In the genomic region with DNA sequence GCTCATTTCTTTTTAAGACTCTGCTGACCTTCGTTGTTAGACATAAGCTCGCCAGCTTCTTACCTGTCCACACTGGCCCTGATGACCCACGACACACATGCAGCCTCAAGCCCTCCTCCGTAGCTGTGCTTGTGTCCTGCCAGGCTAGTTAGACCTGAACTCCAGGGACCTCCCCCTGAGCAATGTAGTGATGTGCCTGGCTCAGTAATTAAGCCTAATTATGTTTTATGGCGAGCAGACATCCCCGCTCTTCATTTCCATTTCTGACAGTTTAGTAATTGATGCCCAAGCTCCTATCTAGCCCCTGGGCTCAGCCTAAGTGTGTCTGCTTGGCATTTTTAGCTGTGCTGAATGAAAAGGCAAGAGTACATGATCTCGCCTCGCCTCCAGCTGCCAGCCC, we compare ENCODE assay signal across 10 mouse cellular contexts. TPM values are rescaled to one million over a fixed set of nuclear protein-coding genes. Genes with fewer than 3 reads are reported as not detected.
DNase-seq lines count a peak whose midpoint lies in the region; ATAC-seq lines count a peak whose summit lies in the region.
"Had no signal": no experiment of that assay in that cellular context is flagged by ENCODE, and none has a peak within 500 bp of the region (broad histone marks: within the 10 kb centered on the region; RNA-seq: fewer than 3 reads in every experiment).

No protein-coding gene starts in this region.

- WGBS in heart, embryonic 13.5 days = 67% methylated on average over 8 of the region's 8 CpGs
- WGBS in midbrain, embryonic 13.5 days = 64% methylated on average over 8 of the region's 8 CpGs
- WGBS in midbrain, embryonic 15.5 days = 51% methylated on average over 8 of the region's 8 CpGs
- WGBS in hindbrain, embryonic 14.5 days = 49% methylated on average over 8 of the region's 8 CpGs
- 75% methylated on average over 8 of the region's 8 CpGs for WGBS in stomach, embryonic 16.5 days

- H3K9ac ChIP-seq in heart, embryonic 13.5 days = peak overlapping the region; percentile 38; the same call in 1 of the 2 replicates
- H3K9ac ChIP-seq in midbrain, embryonic 13.5 days (replicated peaks) = no peak overlapping the region
- H3K9ac ChIP-seq in midbrain, embryonic 15.5 days = no peak overlapping the region
- H3K9ac ChIP-seq in hindbrain, embryonic 14.5 days = no peak overlapping the region
- no peak overlapping the region for H3K9ac ChIP-seq in stomach, embryonic 16.5 days (ENCODE audit: low read length)
- H3K9ac ChIP-seq: limb, embryonic 12.5 days had no signal

- intact Hi-C loops in heart, postnatal 25 days (cut with DNase I) = no loop called here

- no peak overlapping the region for H3K4me3 ChIP-seq in heart, embryonic 13.5 days
- H3K4me3 ChIP-seq in midbrain, embryonic 13.5 days (replicated peaks) = no peak overlapping the region
- no peak overlapping the region for H3K4me3 ChIP-seq in midbrain, embryonic 15.5 days
- H3K4me3 ChIP-seq in hindbrain, embryonic 14.5 days (replicated peaks; ENCODE audit: low read length) = no peak overlapping the region
- no peak overlapping the region for H3K4me3 ChIP-seq in stomach, embryonic 16.5 days (replicated peaks; ENCODE audit: low read length)
- H3K4me3 ChIP-seq: limb, embryonic 12.5 days had no signal

- no peaks in the 10 kb centered on the region for H3K9me3 ChIP-seq in heart, embryonic 13.5 days
- H3K9me3 ChIP-seq in midbrain, embryonic 13.5 days = peaks cover 4% of the 10 kb centered on the region; the same call in 1 of the 2 replicates
- no peaks in the 10 kb centered on the region for H3K9me3 ChIP-seq in midbrain, embryonic 15.5 days
- no peaks in the 10 kb centered on the region for H3K9me3 ChIP-seq in hindbrain, embryonic 14.5 days (ENCODE audit: control insufficient read depth, low read length)
- H3K9me3 ChIP-seq in stomach, embryonic 16.5 days (replicated peaks; ENCODE audit: control insufficient read depth, low read length) = no peaks in the 10 kb centered on the region

- no peak for DNase-seq in heart, postnatal 25 days (ENCODE audit: low spot score)
- no peak for DNase-seq in hindbrain, embryonic 14.5 days (ENCODE audit: low spot score)
- no peak for DNase-seq in layer of hippocampus, adult 9-10 months (ENCODE audit: low spot score)
- DNase-seq: heart, adult 18-20 months had no signal

- peak overlapping the region; percentile 34 for H3K4me2 ChIP-seq in heart, embryonic 13.5 days
- H3K4me2 ChIP-seq in midbrain, embryonic 13.5 days (replicated peaks) = 0 out of 2 replicates have a peak overlapping the region, but pooled peaks have one; percentile 2
- H3K4me2 ChIP-seq in midbrain, embryonic 15.5 days = no peak overlapping the region
- H3K4me2 ChIP-seq in hindbrain, embryonic 14.5 days (replicated peaks) = peak overlapping the region; percentile 21; the same call in 1 of the 2 replicates
- H3K4me2 ChIP-seq in stomach, embryonic 16.5 days (ENCODE audit: low read depth, low read length) = peak overlapping the region; percentile 1; the same call in 1 of the 2 replicates
- H3K4me2 ChIP-seq: limb, embryonic 12.5 days had no signal

- peaks cover 55% of the 10 kb centered on the region for H3K4me1 ChIP-seq in heart, embryonic 13.5 days
- peaks cover 26% of the 10 kb centered on the region for H3K4me1 ChIP-seq in midbrain, embryonic 13.5 days (replicated peaks)
- H3K4me1 ChIP-seq in midbrain, embryonic 15.5 days = peaks cover 22% of the 10 kb centered on the region
- peaks cover 20% of the 10 kb centered on the region for H3K4me1 ChIP-seq in hindbrain, embryonic 14.5 days (replicated peaks; ENCODE audit: control insufficient read depth, insufficient read depth, low read length)
- H3K4me1 ChIP-seq in stomach, embryonic 16.5 days (ENCODE audit: control insufficient read depth, insufficient read depth, low read length) = peaks cover 9% of the 10 kb centered on the region; the same call in 1 of the 2 replicates

- no peak for ATAC-seq in heart, embryonic 13.5 days (ENCODE audit: extremely low read depth, insufficient number of reproducible peaks, low FRiP score, low TSS enrichment)
- ATAC-seq in midbrain, embryonic 13.5 days = peak; percentile 49
- no peak for ATAC-seq in midbrain, embryonic 15.5 days (replicated peaks)
- peak; percentile 31 for ATAC-seq in hindbrain, embryonic 14.5 days (ENCODE audit: low FRiP score)
- no peak for ATAC-seq in stomach, embryonic 16.5 days (ENCODE audit: insufficient read depth, low FRiP score)
- no peak for ATAC-seq in erythroblast, adult 5-6 weeks (replicated peaks; ENCODE audit: low FRiP score, poor library complexity, severe bottlenecking)

- peak overlapping the region; percentile 33; the same call in 1 of the 2 replicates for H3K27ac ChIP-seq in heart, embryonic 13.5 days (replicated peaks)
- peak overlapping the region; percentile 45; the same call in 1 of the 2 replicates for H3K27ac ChIP-seq in midbrain, embryonic 13.5 days
- H3K27ac ChIP-seq in midbrain, embryonic 15.5 days = no peak overlapping the region
- peak overlapping the region; percentile 41 for H3K27ac ChIP-seq in hindbrain, embryonic 14.5 days
- peak overlapping the region; percentile 65 for H3K27ac ChIP-seq in stomach, embryonic 16.5 days (ENCODE audit: low read length)
- H3K27ac ChIP-seq: limb, embryonic 12.5 days had no signal

- H3K36me3 ChIP-seq in heart, embryonic 13.5 days = peaks cover 51% of the 10 kb centered on the region
- H3K36me3 ChIP-seq in midbrain, embryonic 13.5 days = peaks cover 43% of the 10 kb centered on the region
- H3K36me3 ChIP-seq in midbrain, embryonic 15.5 days (replicated peaks) = peaks cover 10% of the 10 kb centered on the region; the same call in 1 of the 2 replicates
- peaks cover 27% of the 10 kb centered on the region for H3K36me3 ChIP-seq in hindbrain, embryonic 14.5 days (replicated peaks; ENCODE audit: control insufficient read depth, insufficient read depth)
- peaks cover 17% of the 10 kb centered on the region for H3K36me3 ChIP-seq in stomach, embryonic 16.5 days (ENCODE audit: control insufficient read depth, insufficient read depth, low read length)

- no peaks in the 10 kb centered on the region for H3K27me3 ChIP-seq in heart, embryonic 13.5 days (replicated peaks)
- H3K27me3 ChIP-seq in midbrain, embryonic 13.5 days = no peaks in the 10 kb centered on the region
- no peaks in the 10 kb centered on the region for H3K27me3 ChIP-seq in midbrain, embryonic 15.5 days (replicated peaks)
- no peaks in the 10 kb centered on the region for H3K27me3 ChIP-seq in hindbrain, embryonic 14.5 days (ENCODE audit: control insufficient read depth, insufficient read depth, low read length)
- H3K27me3 ChIP-seq in stomach, embryonic 16.5 days (ENCODE audit: control insufficient read depth, insufficient read depth, low read length) = no peaks in the 10 kb centered on the region
- H3K27me3 ChIP-seq: limb, embryonic 12.5 days had no signal

RNA-seq across cellular contexts. Expression of gene Cnn3, which starts 22.3 kb away (rescaled TPM):
- polyA plus RNA-seq in heart, embryonic 13.5 days (2015; fragmentation: Nextera tagmentation; extraction: Ambion mirVana) = 400 and 416 TPM in 2 replicates
- 10 to 100 TPM; 41.8 to 48.6 TPM for total RNA-seq in heart, postnatal 25 days (2021)
- 703 and 728 TPM in 2 replicates for polyA plus RNA-seq in midbrain, embryonic 13.5 days (2015; fragmentation: Nextera tagmentation; extraction: Ambion mirVana)
- polyA plus RNA-seq in midbrain, embryonic 15.5 days (2015; fragmentation: Nextera tagmentation; extraction: Ambion mirVana) = 369 and 402 TPM in 2 replicates
- polyA plus RNA-seq in hindbrain, embryonic 14.5 days (2014; fragmentation: Nextera tagmentation; extraction: Ambion mirVana) = 436 and 444 TPM in 2 replicates
- polyA plus RNA-seq in stomach, embryonic 16.5 days (2015; fragmentation: Nextera tagmentation; extraction: Ambion mirVana) = 525 and 535 TPM in 2 replicates
- total RNA-seq in erythroblast, adult 5-6 weeks (2015; ENCODE audit: low replicate concordance) = 16.9 and 34.3 TPM in 2 replicates
- total RNA-seq in erythroblast, adult 5-6 weeks (2017; ENCODE audit: low replicate concordance) = 1.1 and 6.4 TPM in 2 replicates

Comparison
In these comparisons a context has a peak if more than half of its experiments do, and no peak if none do; other contexts are left out.
1. ATAC-seq: peak in midbrain, embryonic 13.5 days (single experiment) and hindbrain, embryonic 14.5 days (single experiment); none in heart, embryonic 13.5 days (single experiment), midbrain, embryonic 15.5 days (single experiment), stomach, embryonic 16.5 days (single experiment) and erythroblast, adult 5-6 weeks (single experiment).